ENCODE assay signal across 10 mouse cellular contexts in the genomic region with DNA sequence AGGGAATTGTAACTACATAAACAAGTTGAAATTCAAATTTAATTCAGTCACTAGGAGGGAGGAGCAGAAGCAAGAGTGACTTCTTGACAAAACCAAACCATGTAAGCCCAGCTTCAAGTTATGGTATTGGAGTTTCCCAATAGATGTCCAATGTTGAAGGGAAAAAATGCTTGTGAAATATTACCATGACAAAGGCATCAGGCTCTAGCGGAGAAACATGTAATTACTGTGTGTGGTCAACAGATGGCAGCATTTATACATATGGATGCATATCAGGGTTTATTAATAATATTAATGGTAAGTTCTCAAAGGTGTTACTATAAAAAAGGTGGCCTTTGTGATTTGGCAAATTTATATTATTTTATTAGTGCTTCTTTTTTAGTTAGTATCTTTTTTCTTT. TPM values are rescaled to one million over a fixed set of nuclear protein-coding genes. Genes with fewer than 3 reads are reported as not detected.
A peak's percentile ranks its signal among the peaks of the same experiment; 100 is the strongest.
DNase-seq lines count a peak whose midpoint lies in the region; ATAC-seq and TF ChIP-seq lines count a peak whose summit lies in the region.
"Had no signal": no experiment of that assay in that cellular context is flagged by ENCODE, and none has a peak within 500 bp of the region (broad histone marks: within the 10 kb centered on the region; RNA-seq: fewer than 3 reads in every experiment).

No protein-coding gene starts in this region.

- TF ChIP-seq POLR2A in liver, adult 2 months (IDR thresholded peaks at IDR 0.05; ENCODE audit: extremely low read depth, insufficient read depth, low read length), result no peak

- peak; percentile 62 for TF ChIP-seq CTCF in liver, adult 2 months (IDR thresholded peaks at IDR 0.05; ENCODE audit: low read depth, low read length)
- peak; percentile 79 for TF ChIP-seq CTCF in lung, postnatal 0 days (IDR thresholded peaks at IDR 0.05)

- H3K36me3 ChIP-seq in liver, adult 2 months (ENCODE audit: control insufficient read depth, insufficient read depth, low read length), result no peaks in the 10 kb centered on the region
- H3K36me3 ChIP-seq in liver, embryonic 12.5 days, result no peaks in the 10 kb centered on the region
- H3K36me3 ChIP-seq in forebrain, embryonic 12.5 days (replicated peaks), result no peaks in the 10 kb centered on the region
- H3K36me3 ChIP-seq in lung, postnatal 0 days (ENCODE audit: insufficient read depth, low read length), result no peaks in the 10 kb centered on the region

- H3K9ac ChIP-seq in liver, adult 2 months (ENCODE audit: low read depth, low read length), result no peak overlapping the region
- H3K9ac ChIP-seq in liver, embryonic 12.5 days, result no peak overlapping the region
- H3K9ac ChIP-seq in forebrain, embryonic 12.5 days, result no peak overlapping the region
- no peak overlapping the region for H3K9ac ChIP-seq in lung, postnatal 0 days (replicated peaks; ENCODE audit: low read depth)

- 0% methylated on average over 1 of the region's 1 CpGs for WGBS in liver, adult 2 months
- 5% methylated on average over 1 of the region's 1 CpGs for WGBS in liver, embryonic 12.5 days (ENCODE audit: insufficient replicate concordance)
- WGBS in forebrain, embryonic 12.5 days, result 0% methylated on average over 1 of the region's 1 CpGs
- 2% methylated on average over 1 of the region's 1 CpGs for WGBS in lung, postnatal 0 days

- no peaks in the 10 kb centered on the region for H3K9me3 ChIP-seq in liver, embryonic 12.5 days (replicated peaks)
- no peaks in the 10 kb centered on the region for H3K9me3 ChIP-seq in forebrain, embryonic 12.5 days
- no peaks in the 10 kb centered on the region for H3K9me3 ChIP-seq in lung, postnatal 0 days (ENCODE audit: low read length)

- H3K4me2 ChIP-seq in liver, embryonic 12.5 days, result no peak overlapping the region
- H3K4me2 ChIP-seq in forebrain, embryonic 12.5 days, result no peak overlapping the region
- no peak overlapping the region for H3K4me2 ChIP-seq in lung, postnatal 0 days (replicated peaks; ENCODE audit: low read depth, low read length)

- DNase-seq in adrenal gland, postnatal 10 days, result peak; percentile 32
- DNase-seq in adrenal gland, adult 2 months, result no peak
- peak; percentile 86 for DNase-seq in liver, adult 2 months (ENCODE audit: extremely low read depth, low read depth, low spot score)
- peak; percentile 72 for DNase-seq in adipocyte (ENCODE audit: low spot score)
- peak; percentile 87 for DNase-seq in lung, postnatal 0 days (ENCODE audit: low spot score)
- no peak for DNase-seq in spleen, postnatal 10 days (ENCODE audit: low spot score in 2 of 2)

- peaks cover 11% of the 10 kb centered on the region; the same call in 1 of the 2 replicates for H3K4me1 ChIP-seq in liver, adult 2 months (ENCODE audit: control insufficient read depth, insufficient read depth, low read length)
- H3K4me1 ChIP-seq in liver, embryonic 12.5 days, result no peaks in the 10 kb centered on the region
- H3K4me1 ChIP-seq in forebrain, embryonic 12.5 days, result no peaks in the 10 kb centered on the region
- H3K4me1 ChIP-seq in lung, postnatal 0 days (ENCODE audit: insufficient read depth, low read depth, low read length), result no peaks in the 10 kb centered on the region

- no peak overlapping the region for H3K4me3 ChIP-seq in liver, adult 2 months (ENCODE audit: insufficient read depth, low read depth, low read length)
- H3K4me3 ChIP-seq in liver, embryonic 12.5 days, result no peak overlapping the region
- no peak overlapping the region for H3K4me3 ChIP-seq in forebrain, embryonic 12.5 days (replicated peaks)
- no peak overlapping the region for H3K4me3 ChIP-seq in lung, postnatal 0 days (ENCODE audit: low read depth, low read length)

- no peak for TF ChIP-seq EP300 in lung, postnatal 0 days (IDR thresholded peaks at IDR 0.05)

- no peak overlapping the region for H3K27ac ChIP-seq in liver, adult 2 months (replicated peaks; ENCODE audit: insufficient read depth, low read depth, low read length)
- no peak overlapping the region for H3K27ac ChIP-seq in liver, embryonic 12.5 days
- no peak overlapping the region for H3K27ac ChIP-seq in forebrain, embryonic 12.5 days
- no peak overlapping the region for H3K27ac ChIP-seq in lung, postnatal 0 days (ENCODE audit: low read length)

- no peak for ATAC-seq in liver, embryonic 12.5 days
- peak; percentile 28; the same call in 1 of the 2 replicates for ATAC-seq in forebrain, embryonic 12.5 days (ENCODE audit: low FRiP score)
- 0 out of 2 replicates have a peak, but pooled peaks have one; percentile 35 for ATAC-seq in lung, postnatal 0 days

- H3K79me2 ChIP-seq in liver, adult 2 months (ENCODE audit: control insufficient read depth, insufficient read depth, low read length), result no peaks in the 10 kb centered on the region; the same call in 1 of the 2 replicates

- H3K27me3 ChIP-seq in liver, adult 2 months (ENCODE audit: control insufficient read depth, insufficient read depth, low read length), result no peaks in the 10 kb centered on the region
- no peaks in the 10 kb centered on the region for H3K27me3 ChIP-seq in liver, embryonic 12.5 days (replicated peaks)
- no peaks in the 10 kb centered on the region for H3K27me3 ChIP-seq in forebrain, embryonic 12.5 days
- H3K27me3 ChIP-seq in lung, postnatal 0 days (replicated peaks; ENCODE audit: insufficient read depth, low read length), result no peaks in the 10 kb centered on the region

RNA-seq across cellular contexts. Expression of gene Asic5, which starts 13.9 kb away (rescaled TPM):
- total RNA-seq in adrenal gland, postnatal 10 days (2021), result under 1 TPM; 0.48 to 0.90 TPM
- not detected for total RNA-seq in adrenal gland, adult 2 months (2021)
- polyA plus RNA-seq in adrenal gland, adult 2 months (2012; rRNA removed), result not detected in 2 replicates
- total RNA-seq in liver, adult 2 months (2014; rRNA removed), result 7.5 and 8.7 TPM in 2 replicates
- polyA plus RNA-seq in liver, adult 2 months (2012; rRNA removed), result 1.1 and 1.7 TPM in 2 replicates
- polyA plus RNA-seq in liver, embryonic 12.5 days (2016; fragmentation: Nextera tagmentation; extraction: Ambion mirVana), result not detected in 2 replicates
- not detected in 2 replicates for polyA plus RNA-seq in forebrain, embryonic 12.5 days (2016; fragmentation: Nextera tagmentation; extraction: Ambion mirVana)
- polyA plus RNA-seq in lung, postnatal 0 days (2015; fragmentation: Nextera tagmentation; extraction: Ambion mirVana), result 0.12 TPM in 1 of 2 replicates, not detected in the other
- polyA plus RNA-seq: C2C12; heart, embryonic 14.5 days had no signal

RNA-seq across cellular contexts. Expression of gene Tdo2, which starts 20.0 kb away (rescaled TPM):
- 10 to 100 TPM; 29.6 to 65.4 TPM for total RNA-seq in adrenal gland, postnatal 10 days (2021)
- total RNA-seq in adrenal gland, adult 2 months (2021), result 1 to 10 TPM in 1 of 2 experiments, under 1 TPM in 1; 0.17 to 4.0 TPM
- polyA plus RNA-seq in adrenal gland, adult 2 months (2012; rRNA removed), result 0.40 and 2.0 TPM in 2 replicates
- total RNA-seq in liver, adult 2 months (2014; rRNA removed), result 2,393 and 2,551 TPM in 2 replicates
- 931 and 1,118 TPM in 2 replicates for polyA plus RNA-seq in liver, adult 2 months (2012; rRNA removed)
- 0.12 and 0.17 TPM in 2 replicates for polyA plus RNA-seq in liver, embryonic 12.5 days (2016; fragmentation: Nextera tagmentation; extraction: Ambion mirVana)
- 0.10 TPM in 1 of 2 replicates, not detected in the other for polyA plus RNA-seq in forebrain, embryonic 12.5 days (2016; fragmentation: Nextera tagmentation; extraction: Ambion mirVana)
- polyA plus RNA-seq in lung, postnatal 0 days (2015; fragmentation: Nextera tagmentation; extraction: Ambion mirVana), result 0.76 and 1.8 TPM in 2 replicates
- polyA plus RNA-seq: C2C12 had no signal

Comparison
In these comparisons a context has a peak if more than half of its experiments do, and no peak if none do; other contexts are left out.
1. DNase-seq: peak in adrenal gland, postnatal 10 days (single experiment), liver, adult 2 months (single experiment), adipocyte (single experiment) and lung, postnatal 0 days (single experiment); none in adrenal gland, adult 2 months (single experiment) and spleen, postnatal 10 days (0 of 2).
2. RNA of gene Tdo2, which starts 20.0 kb away (polyA plus RNA-seq): 931 to 1,118 TPM in liver, adult 2 months; 0.40 to 2.0 TPM in adrenal gland, adult 2 months, 0.76 to 1.8 TPM in lung, postnatal 0 days, 0.12 to 0.17 TPM in liver, embryonic 12.5 days and 0.10 TPM in forebrain, embryonic 12.5 days; every median in the first group is over 100 times any median in the second.